In genomic region chr2:180702701-180703149, GRCm38 (mm10) we compare ENCODE assay signal across 8 mouse cellular contexts. TPM values are rescaled to one million over a fixed set of nuclear protein-coding genes. Genes with fewer than 3 reads are reported as not detected.
A peak's percentile ranks its signal among the peaks of the same experiment; 100 is the strongest.
DNase-seq lines count a peak whose midpoint lies in the region; ATAC-seq and TF ChIP-seq lines count a peak whose summit lies in the region.

No protein-coding gene starts in this region.

- no peak overlapping the region; the same call in 1 of the 2 replicates for H3K4me3 ChIP-seq in thymus, adult 2 months (ENCODE audit: control insufficient read depth, insufficient read depth, low read length)
- H3K4me3 ChIP-seq in limb, embryonic 14.5 days (replicated peaks; ENCODE audit: low read length), result peak overlapping the region; percentile 93

- no peak for TF ChIP-seq CTCF in thymus, adult 2 months (IDR thresholded peaks at IDR 0.05; ENCODE audit: borderline replicate concordance, control insufficient read depth, extremely low read depth, insufficient read depth, low read length, poor library complexity)

- no peaks in the 10 kb centered on the region for H3K36me3 ChIP-seq in thymus, adult 2 months (ENCODE audit: control insufficient read depth, insufficient read depth, low read length)
- 0 out of 2 replicates have a peak, but pooled peaks cover 3% of the 10 kb centered on the region for H3K36me3 ChIP-seq in limb, embryonic 14.5 days (ENCODE audit: control insufficient read depth, insufficient read depth, low read length)

- H3K27me3 ChIP-seq in thymus, adult 2 months (ENCODE audit: control insufficient read depth, insufficient read depth, low read length), result no peaks in the 10 kb centered on the region
- no peaks in the 10 kb centered on the region for H3K27me3 ChIP-seq in limb, embryonic 14.5 days (ENCODE audit: control insufficient read depth, insufficient read depth, low read length)

- no peaks in the 10 kb centered on the region for H3K9me3 ChIP-seq in limb, embryonic 14.5 days (ENCODE audit: control insufficient read depth, low read length)

- peak; percentile 38 for DNase-seq in adrenal gland, postnatal 10 days
- DNase-seq in adrenal gland, adult 18-20 months (ENCODE audit: low spot score in 2 of 2), result no peak
- DNase-seq in thymus, adult 2 months, result no peak
- no peak for DNase-seq in thymus, adult 18-20 months
- DNase-seq in limb, embryonic 14.5 days (ENCODE audit: low spot score), result no peak
- no peak for DNase-seq in frontal cortex, adult 2 months (ENCODE audit: extremely low spot score in 1 of 2, low spot score in 1 of 2)
- no peak for DNase-seq in cerebellum, postnatal 4 days (ENCODE audit: low spot score in 2 of 2)
- no peak for DNase-seq in cerebellum, adult 9-10 months

- TF ChIP-seq POLR2A in thymus, adult 2 months (IDR thresholded peaks at IDR 0.05; ENCODE audit: control insufficient read depth, extremely low read depth, insufficient read depth, low read length, poor library complexity), result no peak
- no peak for TF ChIP-seq POLR2A in limb, embryonic 14.5 days (IDR thresholded peaks at IDR 0.05; ENCODE audit: borderline replicate concordance, extremely low read depth, insufficient read depth, insufficient read length)

- peak overlapping the region; percentile 97 for H3K9ac ChIP-seq in limb, embryonic 14.5 days (ENCODE audit: low read depth, low read length, severe bottlenecking)

- H3K27ac ChIP-seq in thymus, adult 2 months (ENCODE audit: control insufficient read depth, insufficient read depth, low read length), result peak overlapping the region; percentile 26
- H3K27ac ChIP-seq in limb, embryonic 14.5 days (replicated peaks; ENCODE audit: low read depth, low read length), result peak overlapping the region; percentile 92

- peaks cover 23% of the 10 kb centered on the region for H3K4me1 ChIP-seq in thymus, adult 2 months (replicated peaks; ENCODE audit: control insufficient read depth, insufficient read depth, low read length)
- H3K4me1 ChIP-seq in limb, embryonic 14.5 days (ENCODE audit: control insufficient read depth, insufficient read depth, low read length), result peaks cover 25% of the 10 kb centered on the region

- H3K4me2 ChIP-seq in limb, embryonic 14.5 days (replicated peaks; ENCODE audit: low read depth, low read length, severe bottlenecking), result peak overlapping the region; percentile 94

- ATAC-seq in limb, embryonic 14.5 days (ENCODE audit: low FRiP score, low read depth), result no peak

- WGBS in thymus, adult 2 months, result 55% methylated on average over 4 of the region's 4 CpGs
- WGBS in limb, embryonic 14.5 days, result 27% methylated on average over 4 of the region's 4 CpGs

RNA-seq across cellular contexts. Expression of gene Dido1, which starts 7.1 kb away (rescaled TPM):
- 10 to 100 TPM; 41.1 to 55.9 TPM for total RNA-seq in adrenal gland, postnatal 10 days (2021)
- total RNA-seq in adrenal gland, adult 18-20 months (2021), result 10 to 100 TPM; 36.7 to 38.3 TPM
- 40.7 and 42.2 TPM in 2 replicates for polyA plus RNA-seq in thymus, adult 2 months (2012; rRNA removed)
- polyA plus RNA-seq in limb, embryonic 14.5 days (2012; rRNA removed), result 28.9 and 39.7 TPM in 2 replicates
- polyA plus RNA-seq in limb, embryonic 14.5 days (2014; fragmentation: Nextera tagmentation; extraction: Ambion mirVana), result 26.4 and 31.4 TPM in 2 replicates
- polyA plus RNA-seq in frontal cortex, adult 2 months (2012; rRNA removed), result 36.9 and 39.7 TPM in 2 replicates

RNA-seq across cellular contexts. Expression of gene Gid8, which starts 7.2 kb away (rescaled TPM):
- 10 to 100 TPM; 61.8 to 71.6 TPM for total RNA-seq in adrenal gland, postnatal 10 days (2021)
- total RNA-seq in adrenal gland, adult 18-20 months (2021), result 10 to 100 TPM; 50.0 to 60.2 TPM
- 34.9 and 35.5 TPM in 2 replicates for polyA plus RNA-seq in thymus, adult 2 months (2012; rRNA removed)
- polyA plus RNA-seq in limb, embryonic 14.5 days (2012; rRNA removed), result 58.9 and 64.0 TPM in 2 replicates
- polyA plus RNA-seq in limb, embryonic 14.5 days (2014; fragmentation: Nextera tagmentation; extraction: Ambion mirVana), result 69.9 and 71.9 TPM in 2 replicates
- polyA plus RNA-seq in frontal cortex, adult 2 months (2012; rRNA removed), result 57.0 and 57.7 TPM in 2 replicates

RNA-seq across cellular contexts. Expression of gene Slc17a9, which starts 22.3 kb away (rescaled TPM):
- 1 to 10 TPM; 1.6 to 2.2 TPM for total RNA-seq in adrenal gland, postnatal 10 days (2021)
- total RNA-seq in adrenal gland, adult 18-20 months (2021), result 1 to 10 TPM; 1.5 TPM
- polyA plus RNA-seq in thymus, adult 2 months (2012; rRNA removed), result 24.9 and 26.4 TPM in 2 replicates
- polyA plus RNA-seq in limb, embryonic 14.5 days (2012; rRNA removed), result 3.4 and 5.9 TPM in 2 replicates
- 1.7 and 2.2 TPM in 2 replicates for polyA plus RNA-seq in limb, embryonic 14.5 days (2014; fragmentation: Nextera tagmentation; extraction: Ambion mirVana)
- polyA plus RNA-seq in frontal cortex, adult 2 months (2012; rRNA removed), result 1.00 and 1.1 TPM in 2 replicates
